Mouse (Mus musculus): ENCODE results near the gene Spag7. TPM values are rescaled to one million over a fixed set of nuclear protein-coding genes. Genes with fewer than 3 reads are reported as not detected.

The Spag7 gene
- 152 and 156 TPM in 2 replicates for polyA plus RNA-seq (2015; fragmentation: Nextera tagmentation; extraction: Ambion mirVana)

DNA sequence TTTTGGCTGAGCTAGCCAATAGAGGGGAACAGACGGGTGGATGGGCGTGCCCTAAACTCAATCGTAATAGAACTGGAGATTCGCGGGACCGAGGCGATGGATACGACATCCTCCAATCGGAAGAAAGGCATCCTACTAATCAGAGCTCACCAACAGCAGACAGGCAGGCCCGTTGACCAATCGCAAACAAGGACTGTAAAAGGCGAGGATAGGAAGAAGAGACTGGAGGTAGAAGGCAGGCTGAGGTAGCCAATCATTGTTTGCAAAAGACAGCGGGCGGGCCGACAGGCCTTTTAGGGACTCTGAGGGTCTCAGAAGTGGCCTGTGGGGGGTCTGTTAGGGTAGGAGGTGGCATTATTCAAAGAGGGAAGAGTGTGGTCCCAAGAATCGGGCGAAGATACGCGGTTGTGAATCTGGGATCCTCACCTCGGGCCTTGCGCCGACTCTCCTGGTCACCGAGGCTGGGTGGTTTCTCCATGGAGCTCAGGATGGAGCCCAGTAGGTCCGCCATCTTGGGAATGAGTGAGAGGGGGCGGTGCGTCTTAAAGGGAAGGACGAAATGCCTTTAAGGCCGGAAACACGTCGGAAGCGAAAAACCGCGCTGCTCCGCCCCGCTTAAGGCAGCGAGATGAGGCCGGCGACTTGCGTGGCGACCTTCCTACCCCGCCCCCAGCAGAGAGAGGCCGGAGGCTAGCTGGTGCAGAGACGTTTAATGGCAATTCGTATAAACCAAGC is at the start of gene Spag7:
Gene Spag7 (minus strand): TSS at position 646 of the 735 bp plus-strand sequence.
- H3K4me2 ChIP-seq = peak within 1 kb of the TSS; percentile 80
- H3K4me3 ChIP-seq (replicated peaks) = peak within 1 kb of the TSS; percentile 62
- ATAC-seq (ENCODE audit: insufficient read depth, low FRiP score, low read depth) = peak; percentile 96
- no peaks in the 10 kb centered on the region for H3K27me3 ChIP-seq (replicated peaks)
- peaks cover 22% of the 10 kb centered on the region for H3K4me1 ChIP-seq
- H3K36me3 ChIP-seq = peaks cover 21% of the 10 kb centered on the region
- peak within 1 kb of the TSS; percentile 99 for H3K27ac ChIP-seq
- H3K9me3 ChIP-seq = no peaks in the 10 kb centered on the region
- under 1% methylated on average over 44 of the region's 44 CpGs for WGBS
- H3K9ac ChIP-seq = peak within 1 kb of the TSS; percentile 45

DNA sequence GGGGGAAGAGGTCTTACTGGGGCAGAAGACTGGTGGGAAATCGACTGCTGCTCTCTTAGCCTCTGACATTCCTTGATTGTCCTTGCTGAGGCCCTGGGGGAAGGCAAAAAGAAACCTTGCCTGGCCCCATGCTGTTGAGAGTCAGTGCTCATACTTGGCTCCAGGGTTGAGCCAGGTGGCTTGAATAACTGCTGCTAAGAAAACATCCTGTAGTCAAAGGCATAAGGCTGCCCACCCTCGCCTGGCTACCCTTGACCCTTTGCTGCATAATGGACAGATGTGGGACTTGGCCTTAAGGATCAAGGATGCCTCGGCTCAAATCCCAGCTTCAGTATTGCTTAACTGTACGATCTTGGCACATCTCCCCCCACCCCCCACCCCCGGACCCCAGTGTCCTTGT is 49.3 kb upstream of the Spag7 start:
- H3K9me3 ChIP-seq = no peaks in the 10 kb centered on the region
- H3K27ac ChIP-seq = no peak overlapping the region
- ATAC-seq (ENCODE audit: insufficient read depth, low FRiP score, low read depth) = no peak
- 73% methylated on average over 5 of the region's 5 CpGs for WGBS
- H3K4me2 ChIP-seq = no peak overlapping the region
- H3K36me3 ChIP-seq = peaks cover 45% of the 10 kb centered on the region
- no peaks in the 10 kb centered on the region for H3K27me3 ChIP-seq (replicated peaks)
- no peaks in the 10 kb centered on the region for H3K4me1 ChIP-seq
- H3K9ac ChIP-seq = no peak overlapping the region
- no peak overlapping the region for H3K4me3 ChIP-seq (replicated peaks)

DNA sequence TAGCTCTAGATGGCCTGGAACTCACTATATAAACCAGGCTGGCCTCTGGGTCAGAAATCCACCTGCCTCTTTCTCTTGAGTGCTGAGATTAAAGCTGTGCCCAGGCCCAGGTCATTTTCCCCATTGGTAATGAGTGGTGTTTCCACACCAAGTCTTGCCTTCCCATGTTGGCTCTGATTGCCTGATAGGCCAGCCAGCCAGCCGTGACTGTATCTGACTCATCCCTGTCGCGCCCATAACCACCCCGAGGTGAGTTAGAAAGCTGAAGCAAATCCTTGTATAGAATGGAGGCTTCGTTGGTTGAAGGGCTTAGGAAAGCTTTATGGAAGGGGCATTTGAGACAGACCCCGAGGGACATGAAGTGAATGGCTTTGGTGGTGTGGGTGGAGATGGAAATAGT is 46.6 kb upstream of the Spag7 start:
- Histone ChIP-seq H3K4me1 (no peaks in the 10 kb centered on the region), H3K27me3 (replicated peaks) (no peaks in the 10 kb centered on the region), H3K9ac (no peak overlapping the region), H3K4me2 (no peak overlapping the region), H3K4me3 (replicated peaks) (no peak overlapping the region), H3K9me3 (no peaks in the 10 kb centered on the region), H3K36me3 (peaks cover 33% of the 10 kb centered on the region), H3K27ac (no peak overlapping the region)
- ATAC-seq (ENCODE audit: insufficient read depth, low FRiP score, low read depth) = no peak
- WGBS = 84% methylated on average over 6 of the region's 6 CpGs

DNA sequence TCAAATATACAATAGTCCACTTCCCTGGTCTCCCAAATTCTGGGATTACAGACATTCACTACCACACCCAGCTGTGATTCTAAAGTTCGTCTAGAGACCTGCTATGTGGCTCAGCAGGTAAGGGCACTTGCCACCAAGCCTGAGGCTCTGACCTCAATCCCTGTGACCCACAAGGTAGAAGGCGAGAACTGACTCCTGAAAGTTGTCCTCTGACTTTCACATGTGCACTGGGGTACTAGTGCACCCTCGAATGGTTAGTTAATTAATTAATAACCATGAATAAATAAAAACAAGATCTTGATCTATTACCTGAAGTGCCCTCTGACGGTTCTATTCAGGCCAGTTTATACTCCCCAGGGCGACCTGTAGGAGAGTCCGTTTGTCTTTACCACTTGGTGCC is 44.0 kb upstream of the Spag7 start:
- Histone ChIP-seq H3K4me3 (replicated peaks) (no peak overlapping the region), H3K4me2 (no peak overlapping the region), H3K4me1 (no peaks in the 10 kb centered on the region), H3K27ac (no peak overlapping the region), H3K9ac (no peak overlapping the region), H3K27me3 (replicated peaks) (no peaks in the 10 kb centered on the region), H3K36me3 (peaks cover 32% of the 10 kb centered on the region), H3K9me3 (no peaks in the 10 kb centered on the region)
- 0 out of 2 replicates have a peak, but pooled peaks have one; percentile 2 for ATAC-seq (ENCODE audit: insufficient read depth, low FRiP score, low read depth)
- 75% methylated on average over 6 of the region's 6 CpGs for WGBS

DNA sequence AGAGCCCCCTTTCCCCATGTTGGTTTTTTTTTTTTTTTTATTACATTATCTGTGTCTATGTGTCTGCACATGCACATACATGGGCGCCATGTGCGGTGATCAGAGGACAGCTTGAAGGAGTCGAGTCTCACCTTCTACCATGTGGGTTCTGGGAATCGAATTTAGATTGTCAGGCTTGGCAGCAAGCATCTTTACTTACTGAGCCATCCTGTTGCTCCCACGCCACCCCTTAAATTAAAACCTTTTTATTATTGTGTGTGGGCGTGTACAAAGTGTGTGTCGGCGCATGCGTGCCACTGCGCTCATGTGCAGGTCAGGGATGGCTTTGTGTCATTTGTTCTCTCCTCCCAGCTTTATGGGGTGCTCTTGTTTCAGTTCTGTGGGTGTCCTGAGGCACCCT is 41.8 kb upstream of the Spag7 start:
- Histone ChIP-seq H3K4me1 (no peaks in the 10 kb centered on the region), H3K27ac (no peak overlapping the region), H3K36me3 (peaks cover 36% of the 10 kb centered on the region), H3K9ac (no peak overlapping the region), H3K4me2 (no peak overlapping the region), H3K4me3 (replicated peaks) (no peak overlapping the region), H3K27me3 (replicated peaks) (no peaks in the 10 kb centered on the region), H3K9me3 (no peaks in the 10 kb centered on the region)
- 91% methylated on average over 10 of the region's 10 CpGs for WGBS
- no peak for ATAC-seq (ENCODE audit: insufficient read depth, low FRiP score, low read depth)

DNA sequence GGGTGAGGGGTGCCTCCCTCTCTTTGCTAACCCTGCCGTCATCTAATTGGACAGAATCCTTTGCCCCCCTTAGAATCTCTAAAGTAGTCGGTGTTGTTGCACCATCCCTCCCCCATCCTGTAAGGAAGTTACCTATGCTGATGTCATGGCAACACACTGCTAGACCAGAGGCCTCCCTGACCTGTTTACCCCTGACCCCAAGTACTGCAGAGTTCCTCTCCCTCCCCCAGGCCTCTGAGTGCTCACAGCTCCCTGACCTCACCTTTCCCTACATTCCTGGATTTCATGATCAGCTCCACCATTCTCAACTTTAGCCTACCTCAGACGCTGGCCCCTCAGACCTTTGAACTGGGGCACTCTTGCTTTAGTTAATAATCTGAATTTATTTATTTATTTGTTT is 36.9 kb upstream of the Spag7 start:
- H3K4me3 ChIP-seq (replicated peaks) = no peak overlapping the region
- no peak overlapping the region for H3K4me2 ChIP-seq
- no peaks in the 10 kb centered on the region for H3K9me3 ChIP-seq
- no peaks in the 10 kb centered on the region for H3K27me3 ChIP-seq (replicated peaks)
- peaks cover 59% of the 10 kb centered on the region for H3K36me3 ChIP-seq
- H3K27ac ChIP-seq = no peak overlapping the region
- 66% methylated on average over 3 of the region's 3 CpGs for WGBS
- no peak overlapping the region for H3K9ac ChIP-seq
- peaks cover 17% of the 10 kb centered on the region for H3K4me1 ChIP-seq
- ATAC-seq (ENCODE audit: insufficient read depth, low FRiP score, low read depth) = no peak

DNA sequence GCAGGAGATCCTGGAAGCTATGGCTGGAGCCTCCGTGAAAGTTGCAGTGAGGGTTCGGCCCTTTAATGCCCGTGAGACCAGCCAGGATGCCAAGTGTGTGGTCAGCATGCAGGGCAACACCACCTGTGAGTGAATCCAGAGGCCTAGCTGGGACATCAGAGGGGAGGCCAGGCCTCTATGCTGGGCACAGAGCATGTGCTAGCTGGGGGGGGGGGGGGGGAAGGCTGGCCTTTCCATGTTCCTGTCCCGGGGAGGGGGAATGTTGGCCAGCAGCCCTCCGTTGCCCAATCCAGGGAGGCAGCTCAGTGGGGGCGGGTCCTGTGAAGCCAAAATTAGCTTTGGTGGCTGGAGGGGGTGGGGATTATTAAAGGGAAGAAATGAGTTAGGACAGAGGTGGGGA is 33.6 kb upstream of the Spag7 start:
- no peak overlapping the region for H3K9ac ChIP-seq
- H3K9me3 ChIP-seq = no peaks in the 10 kb centered on the region
- peaks cover 41% of the 10 kb centered on the region for H3K36me3 ChIP-seq
- WGBS = 70% methylated on average over 6 of the region's 6 CpGs
- ATAC-seq (ENCODE audit: insufficient read depth, low FRiP score, low read depth) = no peak
- H3K4me1 ChIP-seq = peaks cover 19% of the 10 kb centered on the region
- H3K27me3 ChIP-seq (replicated peaks) = no peaks in the 10 kb centered on the region
- H3K4me3 ChIP-seq (replicated peaks) = no peak overlapping the region
- no peak overlapping the region for H3K27ac ChIP-seq
- H3K4me2 ChIP-seq = peak overlapping the region; percentile 80; the same call in 1 of the 2 replicates

DNA sequence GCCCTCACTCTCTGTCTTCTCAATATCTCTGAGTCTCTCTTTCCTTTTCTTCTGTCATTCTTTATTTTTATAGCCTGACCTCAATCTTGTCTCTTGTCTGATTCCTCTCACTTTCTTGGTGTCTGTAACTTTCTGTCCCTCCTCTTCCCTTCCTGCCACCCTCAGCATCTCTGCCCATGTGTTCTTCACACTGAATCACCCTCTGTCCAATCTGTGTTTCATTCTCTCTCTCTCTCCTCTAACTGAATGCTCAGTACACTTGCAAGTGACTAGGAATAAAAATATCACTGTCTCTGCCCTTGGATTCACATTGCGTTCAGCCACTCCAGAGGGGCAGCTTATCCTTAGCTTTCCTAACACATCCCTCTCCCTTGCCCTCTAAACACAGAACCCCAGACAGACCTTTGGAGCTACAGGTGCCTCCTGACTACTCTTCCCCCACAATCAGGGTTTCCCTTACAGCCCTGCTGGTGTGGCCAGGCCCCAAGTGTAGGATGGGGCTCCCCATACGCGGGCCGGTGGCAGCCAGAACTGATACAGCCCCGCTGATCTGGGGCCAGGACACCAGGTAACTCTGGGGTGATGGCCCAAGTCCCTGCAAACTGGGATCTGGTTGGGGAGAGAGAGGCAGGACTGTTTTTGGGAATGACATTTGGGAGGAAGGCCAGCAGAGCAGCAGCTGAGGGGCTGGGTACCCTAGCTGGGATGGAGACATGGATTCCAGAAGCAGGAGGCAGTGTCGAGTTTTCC is 32.9 kb upstream of the Spag7 start:
- Histone ChIP-seq H3K9me3 (no peaks in the 10 kb centered on the region), H3K9ac (no peak overlapping the region), H3K4me1 (peaks cover 19% of the 10 kb centered on the region), H3K36me3 (peaks cover 35% of the 10 kb centered on the region), H3K27me3 (replicated peaks) (no peaks in the 10 kb centered on the region), H3K4me3 (replicated peaks) (0 out of 2 replicates have a peak overlapping the region, but pooled peaks have one; percentile 85), H3K4me2 (peak overlapping the region; percentile 80), H3K27ac (no peak overlapping the region)
- ATAC-seq (ENCODE audit: insufficient read depth, low FRiP score, low read depth) = no peak
- WGBS = 73% methylated on average over 6 of the region's 6 CpGs

DNA sequence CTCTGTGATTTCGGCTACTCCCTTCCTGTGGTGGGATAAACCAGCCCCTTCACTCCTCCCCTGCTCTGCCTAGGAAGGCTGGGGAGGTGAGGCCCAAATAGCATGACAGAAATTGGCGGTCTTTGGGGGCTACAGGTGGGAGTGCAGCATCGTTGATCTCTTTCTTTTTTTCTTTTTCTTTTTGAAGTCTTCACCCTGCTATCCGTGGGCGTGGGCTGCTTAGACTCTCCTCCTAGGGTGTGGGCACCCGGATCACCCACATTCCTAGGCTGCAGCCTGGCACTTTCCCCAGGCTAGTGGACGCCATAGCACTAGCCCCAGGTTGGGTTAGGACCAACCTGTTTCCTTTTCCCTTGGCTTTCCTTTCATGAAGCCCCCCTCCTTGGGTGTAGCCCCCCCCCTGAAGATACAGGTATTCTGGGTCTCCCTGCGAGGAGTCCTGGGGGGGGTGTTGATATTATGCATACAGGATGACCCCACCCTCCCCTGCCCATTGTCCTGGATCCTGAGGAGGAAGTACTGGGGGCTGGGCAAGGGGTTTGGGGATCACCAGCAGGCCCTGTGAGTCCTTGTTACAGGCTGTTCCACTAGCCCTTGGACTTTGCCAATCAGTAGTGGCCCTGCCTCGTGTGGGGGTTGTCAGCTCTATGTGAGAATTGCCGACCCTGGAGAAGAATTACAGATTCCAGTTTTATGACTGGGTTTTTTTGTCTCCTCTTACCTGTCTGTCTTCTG is 32.2 kb upstream of the Spag7 start:
- 16% methylated on average over 10 of the region's 10 CpGs for WGBS
- peak overlapping the region; percentile 85 for H3K4me3 ChIP-seq (replicated peaks)
- no peaks in the 10 kb centered on the region for H3K9me3 ChIP-seq
- peaks cover 27% of the 10 kb centered on the region for H3K36me3 ChIP-seq
- peak overlapping the region; percentile 94 for H3K27ac ChIP-seq
- no peak for ATAC-seq (ENCODE audit: insufficient read depth, low FRiP score, low read depth)
- H3K9ac ChIP-seq = peak overlapping the region; percentile 88
- H3K4me1 ChIP-seq = peaks cover 19% of the 10 kb centered on the region
- no peaks in the 10 kb centered on the region for H3K27me3 ChIP-seq (replicated peaks)
- peak overlapping the region; percentile 80 for H3K4me2 ChIP-seq

DNA sequence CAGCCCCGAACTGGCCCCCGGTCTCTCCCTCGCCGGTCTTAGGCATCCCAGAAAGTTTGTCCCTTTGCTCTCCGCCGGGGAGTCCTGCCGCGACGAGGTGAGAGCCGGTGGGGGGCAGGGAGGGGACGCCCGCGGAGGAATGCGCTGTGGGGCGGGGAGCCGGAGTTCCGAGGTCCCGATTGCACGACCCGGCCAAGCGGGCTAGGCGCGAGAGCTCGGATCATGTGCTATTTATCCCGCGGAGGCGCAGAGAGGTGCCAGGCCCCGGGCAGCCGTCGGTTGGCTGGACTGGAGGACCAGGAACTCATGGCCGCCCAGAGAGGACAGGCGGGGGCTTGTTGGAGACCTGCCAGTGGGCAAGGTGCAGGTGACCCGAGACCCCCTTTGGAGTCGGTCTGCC is 31.4 kb upstream of the Spag7 start:
- peaks cover 19% of the 10 kb centered on the region for H3K4me1 ChIP-seq
- WGBS = under 1% methylated on average over 34 of the region's 34 CpGs
- no peaks in the 10 kb centered on the region for H3K27me3 ChIP-seq (replicated peaks)
- peak overlapping the region; percentile 88 for H3K9ac ChIP-seq
- H3K36me3 ChIP-seq = peaks cover 19% of the 10 kb centered on the region
- ATAC-seq (ENCODE audit: insufficient read depth, low FRiP score, low read depth) = peak; percentile 23
- H3K9me3 ChIP-seq = no peaks in the 10 kb centered on the region
- H3K27ac ChIP-seq = peak overlapping the region; percentile 94
- peak overlapping the region; percentile 80 for H3K4me2 ChIP-seq
- H3K4me3 ChIP-seq (replicated peaks) = peak overlapping the region; percentile 85

DNA sequence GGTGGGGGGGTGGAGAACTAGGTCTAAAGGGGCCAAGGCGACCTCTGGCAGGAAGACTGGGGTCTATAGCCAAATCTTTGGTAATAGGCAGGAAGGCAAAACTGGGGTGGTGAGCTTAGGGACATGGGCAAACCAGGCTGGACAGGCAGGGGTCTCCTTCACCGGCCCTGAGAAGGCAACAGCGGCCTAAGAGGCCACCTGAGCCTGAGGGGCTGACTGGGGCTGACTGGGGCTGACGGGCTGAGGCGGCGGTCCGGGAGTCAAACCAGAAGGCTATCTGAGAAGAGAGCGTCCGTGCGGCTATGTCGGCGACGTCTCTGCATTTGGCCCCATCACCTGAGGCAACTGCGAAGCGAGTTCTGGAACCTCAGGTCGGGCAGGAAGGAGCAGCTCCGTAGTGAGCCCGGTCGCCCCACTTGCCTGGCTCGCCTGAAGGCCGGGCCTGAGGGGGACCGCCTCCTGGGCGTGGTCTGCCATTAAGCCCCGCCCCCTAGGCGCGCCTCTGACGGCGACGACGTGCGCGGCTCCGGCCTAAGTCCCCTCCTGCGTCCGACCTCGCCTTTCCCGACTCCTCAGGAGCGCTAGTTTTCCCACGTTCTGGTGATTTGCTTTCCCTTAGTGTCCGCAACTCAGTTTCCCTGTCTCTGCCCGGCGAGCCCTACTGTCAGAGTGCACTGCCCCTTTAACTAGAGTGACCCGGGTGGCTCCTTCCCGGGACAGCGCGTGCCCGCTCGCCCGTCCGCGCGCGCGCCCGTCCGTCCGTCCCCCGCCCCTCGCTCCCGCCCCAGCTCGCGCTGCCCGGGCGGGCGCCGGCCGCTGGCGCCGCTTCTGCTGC is 30.7 kb upstream of the Spag7 start, which contains the start of the genes Inca1 and Kif1c:
Gene Inca1 (minus strand): TSS at position 434 of the 835 bp plus-strand sequence.
Gene Kif1c (plus strand): TSS at position 827 of the 835 bp plus-strand sequence.
- H3K4me2 ChIP-seq = peak within 1 kb of the TSS; percentile 80
- peak within 1 kb of the TSS; percentile 94 for H3K27ac ChIP-seq
- peak within 1 kb of the TSS; percentile 85 for H3K4me3 ChIP-seq (replicated peaks)
- H3K27me3 ChIP-seq (replicated peaks) = no peaks in the 10 kb centered on the region
- no peaks in the 10 kb centered on the region for H3K9me3 ChIP-seq
- peaks cover 13% of the 10 kb centered on the region for H3K36me3 ChIP-seq
- peak within 1 kb of the TSS; percentile 88 for H3K9ac ChIP-seq
- peak; percentile 95 for ATAC-seq (ENCODE audit: insufficient read depth, low FRiP score, low read depth)
- H3K4me1 ChIP-seq = peaks cover 19% of the 10 kb centered on the region
- 1% methylated on average over 57 of the region's 69 CpGs for WGBS

All from stomach, embryonic 15.5 days (tissue).